Mouse (Mus musculus) C2C12 (cell line): ENCODE measurements around the gene Fam122b. TPM values are rescaled to one million over a fixed set of nuclear protein-coding genes. Genes with fewer than 3 reads are reported as not detected.

ENCODE experiments used
- H3K27me3 ChIP-seq: one replicate; pipeline ENCODE4 v1.6.1; 2011; ENCODE audit not compliant: control insufficient read depth, insufficient read depth, insufficient read length
- H3K36me3 ChIP-seq: one replicate; pipeline ENCODE4 v1.6.1; 2011; ENCODE audit not compliant: control insufficient read depth, insufficient read depth
- H3K4me3 ChIP-seq: one replicate; pipeline ENCODE4 v1.5.1; 2011; ENCODE audit warnings: mild to moderate bottlenecking, control low read depth; ENCODE audit not compliant: poor library complexity, insufficient read depth, severe bottlenecking
- H3K79me2 ChIP-seq: one replicate; pipeline ENCODE4 v1.6.1; 2011; ENCODE audit not compliant: control insufficient read depth, insufficient read depth
- H3K79me3 ChIP-seq: one replicate; pipeline ENCODE4 v1.6.1; 2011; ENCODE audit warnings: low read depth, control low read depth
- H3ac ChIP-seq: one replicate; pipeline ENCODE3; 2011; ENCODE audit warnings: low read depth; ENCODE audit not compliant: control insufficient read depth, insufficient read length
- CEBPB ChIP-seq: IDR thresholded peaks from one replicate; pipeline ENCODE4 v1.6.1; 2011; ENCODE audit warnings: low read depth, mild to moderate bottlenecking, control low read depth, moderate library complexity
- CTCF ChIP-seq: IDR thresholded peaks from one replicate; pipeline ENCODE4 v1.5.1; 2011; ENCODE audit not compliant: control insufficient read depth, insufficient read depth, insufficient read length
- FOSL1 ChIP-seq: IDR thresholded peaks from one replicate; pipeline ENCODE4 v1.8.0; 2011; ENCODE audit warnings: mild to moderate bottlenecking, low read length; ENCODE audit not compliant: poor library complexity, insufficient read depth, severe bottlenecking
- MAX ChIP-seq: IDR thresholded peaks from one replicate; pipeline ENCODE4 v1.6.1; 2011; ENCODE audit warnings: mild to moderate bottlenecking, control low read depth
- MYOD1 ChIP-seq: IDR thresholded peaks from one replicate; pipeline ENCODE4 v1.6.1; 2011; ENCODE audit warnings: low read depth; ENCODE audit not compliant: control insufficient read depth, insufficient read length
- MYOG ChIP-seq: IDR thresholded peaks from one replicate; pipeline ENCODE4 v1.6.1; 2011; ENCODE audit not compliant: control insufficient read depth, insufficient read length; ENCODE audit errors: extremely low read depth
- USF1 ChIP-seq: IDR thresholded peaks from one replicate; pipeline ENCODE4 v1.6.1; 2011; ENCODE audit warnings: low read depth, mild to moderate bottlenecking, control low read depth, moderate library complexity
- polyA plus RNA-seq: library from polyadenylated mRNA; unstranded; fragments of >200 nt; fragmentation: generic; extraction: Trizol; gene quantifications from one replicate; pipeline ENCODE4 v1.2.1, GENCODE M21; 2012; ENCODE audit warnings: missing spikeins

The Fam122b gene
- polyA plus RNA-seq, 1 experiment = 1.2 TPM

DNA sequence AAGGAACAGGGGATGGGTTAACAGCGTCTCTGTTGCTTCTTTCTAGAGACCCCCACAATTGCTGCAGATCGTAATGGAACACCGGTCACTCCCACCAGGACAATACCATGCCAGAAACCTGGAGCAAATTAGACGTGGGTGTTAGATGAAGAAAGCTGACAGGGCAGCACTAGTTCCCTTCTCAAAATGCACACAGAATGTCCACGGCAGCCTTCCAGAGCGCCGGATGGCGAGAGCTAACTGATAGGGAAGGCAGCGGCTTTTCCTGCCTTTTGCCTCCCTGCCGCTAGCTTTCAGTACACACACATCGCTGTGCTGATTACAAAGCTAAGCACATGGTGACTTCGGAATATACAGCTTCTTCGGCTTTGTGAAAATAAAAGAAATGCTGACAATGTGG lies 37.6 kb downstream of the Fam122b start:
- Histone ChIP-seq H3K4me3 (no peak overlapping the region), H3K27me3 (no peaks in the 10 kb centered on the region), H3K79me3 (no peaks in the 10 kb centered on the region), H3K36me3 (no peaks in the 10 kb centered on the region), H3K79me2 (no peaks in the 10 kb centered on the region), H3ac (no peak overlapping the region)
- TF ChIP-seq CTCF = no peak
- TF ChIP-seq FOSL1 = no peak
- TF ChIP-seq MYOG = no peak
- TF ChIP-seq CEBPB = no peak
- TF ChIP-seq USF1 = no peak
- TF ChIP-seq MYOD1 = no peak
- TF ChIP-seq MAX = no peak

DNA sequence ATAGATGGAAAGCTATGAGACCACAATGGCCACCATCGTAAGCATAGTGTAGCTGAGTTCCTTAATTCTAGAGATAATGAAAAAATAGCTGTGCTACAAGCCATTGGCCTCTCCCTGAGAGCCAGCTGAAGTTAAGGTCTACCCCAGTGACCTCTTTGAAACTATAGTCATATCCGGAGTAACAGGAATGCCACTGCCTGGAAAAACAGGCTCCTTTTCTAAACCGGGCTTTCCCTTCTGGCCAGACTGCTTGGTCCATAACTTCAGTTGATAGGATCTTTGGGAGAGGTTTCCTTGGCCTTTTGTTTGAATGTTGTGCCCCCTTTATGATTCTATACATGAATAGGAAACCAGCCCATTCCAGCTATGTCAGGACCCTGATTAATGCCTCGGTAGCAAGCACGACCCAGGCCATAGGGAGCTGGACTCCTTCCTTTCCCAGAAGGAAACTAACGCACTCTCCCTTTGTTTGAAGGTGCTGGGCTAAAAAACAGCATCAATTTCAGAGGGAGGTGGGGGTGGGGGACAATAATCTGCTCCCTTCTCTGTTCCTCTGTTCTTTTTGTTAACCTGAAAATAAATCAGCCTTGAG lies 45.2 kb downstream of the Fam122b start:
- no peak overlapping the region for H3K4me3 ChIP-seq
- H3K36me3 ChIP-seq = no peaks in the 10 kb centered on the region
- H3ac ChIP-seq = no peak overlapping the region
- no peak for TF ChIP-seq MYOD1
- TF ChIP-seq CEBPB = no peak
- TF ChIP-seq CTCF = no peak
- TF ChIP-seq MAX = no peak
- no peaks in the 10 kb centered on the region for H3K27me3 ChIP-seq
- no peaks in the 10 kb centered on the region for H3K79me3 ChIP-seq
- H3K79me2 ChIP-seq = no peaks in the 10 kb centered on the region

DNA sequence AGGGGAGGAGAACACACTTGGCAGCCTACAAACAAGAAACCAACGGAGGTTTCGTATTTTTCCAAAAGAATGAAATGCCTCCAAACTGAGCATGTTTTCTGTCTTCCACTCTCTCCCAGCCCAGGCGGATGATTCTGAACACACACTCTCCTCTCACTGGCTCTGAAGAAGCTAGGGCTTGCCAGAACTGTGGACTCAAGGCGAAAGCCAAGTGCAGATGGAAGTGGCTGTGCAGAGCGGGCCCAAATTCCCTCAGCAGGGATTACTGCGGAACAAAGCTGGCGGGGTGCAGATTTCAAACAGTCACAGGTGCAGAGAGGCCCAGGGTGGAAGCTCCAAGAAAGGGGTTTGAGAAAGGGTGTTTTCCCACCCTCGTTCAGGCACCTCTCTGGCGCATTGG lies 48.8 kb downstream of the Fam122b start:
- Histone ChIP-seq H3K79me3 (no peaks in the 10 kb centered on the region), H3K4me3 (no peak overlapping the region), H3K36me3 (no peaks in the 10 kb centered on the region), H3K27me3 (no peaks in the 10 kb centered on the region), H3ac (no peak overlapping the region), H3K79me2 (no peaks in the 10 kb centered on the region)
- no peak for TF ChIP-seq CEBPB
- TF ChIP-seq MAX = no peak

- Histone ChIP-seq H3K79me3 (no peaks in the 10 kb centered on the region), H3K36me3 (no peaks in the 10 kb centered on the region), H3ac (no peak overlapping the region), H3K4me3 (no peak overlapping the region), H3K79me2 (no peaks in the 10 kb centered on the region), H3K27me3 (no peaks in the 10 kb centered on the region)
- TF ChIP-seq MYOG (no peak), FOSL1 (no peak), CTCF (no peak), CEBPB (no peak), MAX (no peak), USF1 (no peak), MYOD1 (no peak)
These were observed 54.9 kb downstream of the Fam122b start for GRCm38 (mm10) chrX:53214557-53215229.

DNA sequence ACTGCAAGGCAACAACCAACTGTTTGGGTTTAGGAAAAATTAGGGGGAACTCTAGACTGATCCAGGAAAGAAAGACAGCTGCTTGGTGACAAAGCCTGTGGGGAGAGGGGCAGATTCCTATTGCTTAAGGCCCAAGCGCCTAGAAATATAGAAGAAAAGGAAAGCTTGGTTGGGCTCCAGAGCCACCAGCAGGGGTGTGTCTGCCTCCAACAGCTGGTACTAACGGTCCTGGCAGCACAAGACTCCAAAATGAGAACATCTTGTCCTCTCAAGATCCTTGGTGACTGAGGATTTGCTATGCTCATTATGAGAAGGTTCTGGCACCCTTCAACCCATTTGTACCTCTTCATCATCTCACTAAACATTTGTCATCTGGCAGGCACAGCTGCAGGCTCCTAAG lies 55.8 kb downstream of the Fam122b start:
- no peaks in the 10 kb centered on the region for H3K79me3 ChIP-seq
- no peak overlapping the region for H3K4me3 ChIP-seq
- no peak for TF ChIP-seq CTCF
- TF ChIP-seq FOSL1 = no peak
- no peak for TF ChIP-seq USF1
- no peak for TF ChIP-seq MAX
- no peak for TF ChIP-seq MYOG
- no peak for TF ChIP-seq MYOD1
- TF ChIP-seq CEBPB = no peak
- no peaks in the 10 kb centered on the region for H3K79me2 ChIP-seq
- no peaks in the 10 kb centered on the region for H3K36me3 ChIP-seq
- no peaks in the 10 kb centered on the region for H3K27me3 ChIP-seq
- H3ac ChIP-seq = no peak overlapping the region

DNA sequence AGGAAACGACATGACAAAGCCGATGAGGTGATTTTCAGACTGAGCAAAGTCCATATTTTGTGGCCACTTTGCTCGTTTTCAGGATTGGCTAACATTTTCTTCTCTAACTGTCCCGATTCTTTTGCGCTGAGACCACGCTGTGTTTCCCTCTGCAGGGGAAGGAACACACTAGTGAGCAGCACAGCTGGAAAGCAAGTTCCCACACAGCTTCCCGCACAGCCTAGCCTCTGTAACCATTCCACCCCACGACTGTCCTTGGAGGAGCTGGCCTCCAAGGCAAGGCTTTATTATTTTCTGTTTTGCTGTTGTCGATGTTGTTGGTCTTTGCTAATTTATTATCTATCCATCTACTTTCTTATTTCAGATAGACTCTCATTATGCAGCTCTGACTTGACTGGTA lies 57.1 kb downstream of the Fam122b start:
- H3ac ChIP-seq = no peak overlapping the region
- TF ChIP-seq CTCF (no peak), USF1 (no peak), MYOG (no peak), MAX (no peak), CEBPB (no peak), MYOD1 (no peak), FOSL1 (no peak)
- no peaks in the 10 kb centered on the region for H3K79me3 ChIP-seq

More for the DNA sequence above, 57.1 kb downstream of the Fam122b start:
- H3K36me3 ChIP-seq = no peaks in the 10 kb centered on the region
- no peaks in the 10 kb centered on the region for H3K79me2 ChIP-seq
- no peaks in the 10 kb centered on the region for H3K27me3 ChIP-seq
- no peak overlapping the region for H3K4me3 ChIP-seq
